Mouse (Mus musculus): ENCODE results near the gene Psmf1. TPM values are rescaled to one million over a fixed set of nuclear protein-coding genes. Genes with fewer than 3 reads are reported as not detected.

Psmf1 gene
- total RNA-seq (2015) (28.2 and 30.8 TPM in 2 replicates), total RNA-seq (2017) (11.6 and 14.5 TPM in 2 replicates)

- ATAC-seq (replicated peaks; ENCODE audit: poor library complexity): no peak
Measured at GRCm38 (mm10) chr2:151743845-151744244, at the start of gene Psmf1. TSS of gene Psmf1 (minus strand) at chr2:151744186.

GRCm38 (mm10) chr2:151791156-151791555 lies 47.2 kb upstream of the Psmf1 start:
- ATAC-seq (replicated peaks; ENCODE audit: poor library complexity): no peak

GRCm38 (mm10) chr2:151790169-151790568 lies 46.2 kb upstream of the Psmf1 start:
- no peak for ATAC-seq (replicated peaks; ENCODE audit: poor library complexity)

GRCm38 (mm10) chr2:151788221-151788977 lies 44.4 kb upstream of the Psmf1 start:
- no peak for ATAC-seq (replicated peaks; ENCODE audit: poor library complexity)

GRCm38 (mm10) chr2:151783493-151783892 lies 39.5 kb upstream of the Psmf1 start:
- ATAC-seq (replicated peaks; ENCODE audit: poor library complexity): no peak

GRCm38 (mm10) chr2:151777366-151777765 lies 33.4 kb upstream of the Psmf1 start:
- ATAC-seq (replicated peaks; ENCODE audit: poor library complexity): no peak

- ATAC-seq (replicated peaks; ENCODE audit: poor library complexity): no peak
Measured at GRCm38 (mm10) chr2:151773476-151773875, 29.5 kb upstream of the Psmf1 start.

- ATAC-seq (replicated peaks; ENCODE audit: poor library complexity): no peak
Measured at GRCm38 (mm10) chr2:151772169-151772568, 28.2 kb upstream of the Psmf1 start.

- ATAC-seq (replicated peaks; ENCODE audit: poor library complexity): no peak
Measured at GRCm38 (mm10) chr2:151764557-151764956, 20.6 kb upstream of the Psmf1 start.

- no peak for ATAC-seq (replicated peaks; ENCODE audit: poor library complexity)
Measured at GRCm38 (mm10) chr2:151758806-151759353, 14.9 kb upstream of the Psmf1 start.

- no peak for ATAC-seq (replicated peaks; ENCODE audit: poor library complexity)
Measured at GRCm38 (mm10) chr2:151757451-151757850, 13.5 kb upstream of the Psmf1 start.

- ATAC-seq (replicated peaks; ENCODE audit: poor library complexity): no peak
Measured at GRCm38 (mm10) chr2:151756277-151757061, 12.5 kb upstream of the Psmf1 start.

GRCm38 (mm10) chr2:151751330-151751729 lies 7.3 kb upstream of the Psmf1 start:
- no peak for ATAC-seq (replicated peaks; ENCODE audit: poor library complexity)

- peak; percentile 93 for ATAC-seq (replicated peaks; ENCODE audit: poor library complexity)
Measured at GRCm38 (mm10) chr2:151747847-151748705, 4.1 kb upstream of the Psmf1 start.

- ATAC-seq (replicated peaks; ENCODE audit: poor library complexity): peak; percentile 47
Measured at GRCm38 (mm10) chr2:151742850-151743679, 921 bp downstream of the Psmf1 start.

GRCm38 (mm10) chr2:151742084-151742483 lies 1.9 kb downstream of the Psmf1 start:
- ATAC-seq (replicated peaks; ENCODE audit: poor library complexity): no peak

- ATAC-seq (replicated peaks; ENCODE audit: poor library complexity): peak; percentile 69
Measured at GRCm38 (mm10) chr2:151740741-151741526, 3.1 kb downstream of the Psmf1 start.

- ATAC-seq (replicated peaks; ENCODE audit: poor library complexity): peak; percentile 5; the same call in 1 of the 2 replicates
Measured at GRCm38 (mm10) chr2:151739505-151739904, 4.5 kb downstream of the Psmf1 start.

GRCm38 (mm10) chr2:151739081-151739480 lies 4.9 kb downstream of the Psmf1 start:
- ATAC-seq (replicated peaks; ENCODE audit: poor library complexity): no peak

Data from megakaryocyte progenitor cell, adult 5-6 weeks (primary cell).